Mouse (Mus musculus): Measurements from ENCODE around the gene Sox5.

Sox5 gene

DNA sequence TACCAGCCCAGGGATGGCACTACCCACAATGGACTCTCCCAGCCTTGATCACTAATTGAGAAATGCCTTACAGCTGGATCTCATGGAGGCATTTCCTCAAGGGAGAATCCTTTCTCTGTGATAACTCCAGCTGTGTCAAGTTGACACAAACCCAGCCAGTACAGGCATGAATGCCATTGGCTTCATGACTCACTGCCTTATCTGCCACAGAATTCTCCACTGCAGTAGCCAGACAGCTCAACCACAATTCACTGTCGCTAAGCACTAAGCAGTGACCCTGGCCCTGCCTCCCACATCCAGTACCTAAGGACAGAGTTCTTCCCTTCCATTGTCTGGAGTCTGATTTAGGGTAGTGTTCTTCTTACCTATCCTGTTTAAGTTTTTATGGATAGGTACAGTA is 65.4 kb downstream of the Sox5 start:
- peak; percentile 80 for DNase-seq (ENCODE audit: low read depth, low spot score)

DNA sequence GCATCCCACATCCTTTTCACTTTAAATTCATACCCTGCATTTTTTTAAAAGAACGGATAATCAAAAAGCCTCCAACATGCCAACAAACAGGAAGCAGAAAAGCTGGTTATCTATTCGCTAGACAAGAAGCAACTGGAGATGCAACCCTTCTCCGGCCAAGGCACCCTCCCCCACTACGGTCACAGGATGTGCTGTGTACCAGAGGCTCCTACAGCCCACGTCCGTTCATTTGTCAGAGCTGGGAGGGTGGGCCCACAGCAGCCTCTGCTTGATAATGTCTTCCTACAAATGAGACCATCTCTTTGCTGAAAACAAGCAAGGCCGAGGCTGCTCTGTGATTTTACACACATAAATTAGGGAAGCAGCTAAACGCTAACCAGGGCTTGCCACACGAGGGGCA is 69.9 kb downstream of the Sox5 start:
- DNase-seq (ENCODE audit: low read depth, low spot score), result no peak

DNA sequence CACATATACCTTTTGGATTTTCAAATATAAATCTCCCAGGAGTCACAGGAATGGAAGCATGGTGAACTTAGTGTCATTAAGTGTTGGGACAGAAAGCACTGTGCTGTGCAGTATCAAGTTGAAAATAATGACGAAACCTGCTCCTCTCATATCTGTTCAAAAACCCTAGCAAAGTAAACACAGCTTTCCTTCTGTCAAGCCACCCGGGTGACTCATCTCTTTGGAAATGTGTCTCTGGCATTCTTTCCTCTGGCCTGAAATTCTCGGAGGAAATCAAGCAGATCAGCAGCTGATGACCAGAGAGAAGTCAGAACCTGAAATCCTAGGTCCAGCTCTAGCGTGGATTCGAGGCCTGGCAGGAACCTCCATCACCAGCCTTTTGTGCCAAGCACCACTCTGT is 71.0 kb downstream of the Sox5 start:
- peak; percentile 95 for DNase-seq (ENCODE audit: low read depth, low spot score)

GRCm38 (mm10) chr6:144709614-144710180 is 72.1 kb downstream of the Sox5 start:
- DNase-seq (ENCODE audit: low read depth, low spot score), result no peak

GRCm38 (mm10) chr6:144708410-144708809 is 73.4 kb downstream of the Sox5 start:
- no peak for DNase-seq (ENCODE audit: low read depth, low spot score)

DNA sequence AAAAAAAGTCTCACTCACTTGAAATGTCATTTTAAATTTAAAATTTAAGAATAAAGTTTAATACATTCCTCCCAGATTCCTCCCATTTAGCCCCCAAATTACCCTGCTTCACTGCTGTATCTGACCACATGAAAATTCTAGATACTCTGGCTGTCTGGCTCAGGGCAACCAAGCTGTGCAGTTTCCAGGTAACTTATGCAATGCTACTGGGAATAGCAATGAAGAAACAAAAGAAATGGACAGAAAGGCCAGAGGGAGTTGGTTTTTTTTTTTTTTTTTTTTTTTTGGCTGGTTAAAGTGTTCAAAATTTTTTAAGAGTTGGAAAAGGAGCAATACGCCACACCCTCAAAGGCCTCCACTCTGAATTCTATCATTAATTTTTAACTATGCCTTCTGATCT is 73.8 kb downstream of the Sox5 start:
- no peak for DNase-seq (ENCODE audit: low read depth, low spot score)

DNA sequence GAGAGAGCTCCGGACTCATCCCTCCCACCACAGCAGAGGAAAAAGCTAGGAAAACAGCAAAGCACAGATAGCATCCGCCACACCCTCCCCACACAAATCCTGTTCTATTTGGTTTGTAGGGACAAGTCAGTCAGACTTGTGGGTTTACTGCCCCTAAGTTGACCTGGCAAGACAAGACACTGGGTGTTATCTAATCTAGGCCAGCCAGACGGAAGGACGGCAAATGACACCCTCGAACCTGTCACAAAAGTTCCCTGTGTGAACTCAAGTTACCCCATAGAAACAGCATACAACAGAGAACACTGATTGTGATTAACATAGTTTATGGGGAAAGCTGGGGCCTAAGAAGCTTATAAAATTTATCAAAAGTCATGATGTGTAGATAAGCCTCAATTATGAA is 76.8 kb downstream of the Sox5 start:
- DNase-seq (ENCODE audit: low read depth, low spot score), result no peak

DNA sequence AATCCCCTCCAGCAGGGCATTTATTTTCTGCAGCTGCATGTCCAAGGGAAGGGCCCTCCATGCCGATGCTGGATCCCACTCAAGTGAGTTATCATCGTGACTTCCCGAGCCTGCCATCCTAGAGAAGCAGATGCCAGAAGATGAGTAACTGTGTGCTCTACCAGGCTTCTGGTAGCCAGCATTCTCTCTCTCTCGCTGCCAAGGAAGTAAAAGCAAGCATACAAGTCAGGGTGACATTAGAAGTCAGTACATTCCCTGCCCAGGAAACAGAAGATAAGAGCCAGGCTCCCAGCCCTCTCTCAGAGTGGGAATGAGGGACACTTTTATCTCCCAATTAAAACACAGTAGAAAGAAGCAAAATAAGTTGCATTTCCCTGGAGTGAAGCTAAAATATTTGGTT is 86.1 kb downstream of the Sox5 start:
- DNase-seq (ENCODE audit: low read depth, low spot score), result peak; percentile 73

DNA sequence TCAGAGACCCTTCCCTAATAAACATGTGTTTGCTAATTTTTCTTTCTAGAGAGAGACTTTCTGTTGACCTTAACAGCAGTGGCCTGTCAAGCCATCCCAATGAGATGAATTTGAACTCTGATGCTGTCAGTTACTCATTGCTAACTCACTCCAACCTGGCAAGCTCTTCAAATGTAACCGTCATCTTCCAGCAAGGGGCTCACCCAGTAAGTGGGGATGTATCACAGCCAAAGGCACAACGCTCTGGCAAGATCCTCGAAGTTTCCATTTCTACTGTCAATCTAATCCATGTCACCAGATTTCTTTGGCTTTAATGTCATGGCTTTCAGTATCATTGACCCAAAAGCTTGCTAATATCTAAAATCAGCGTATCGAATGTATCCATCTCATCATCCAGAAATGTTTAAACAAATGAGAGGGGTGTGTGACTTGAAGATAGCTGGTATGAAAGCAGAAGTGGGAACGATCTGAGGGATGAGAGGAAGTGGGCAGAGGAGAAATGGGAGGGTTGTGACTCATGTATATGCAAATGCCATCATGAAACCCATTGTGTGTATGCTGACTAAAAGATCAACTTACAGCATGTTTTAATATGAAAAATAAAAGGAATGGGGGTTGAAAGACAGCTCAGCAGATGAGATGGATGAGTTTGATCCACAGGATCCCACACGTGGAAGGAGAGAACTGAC is 88.4 kb downstream of the Sox5 start:
- peak; percentile 70 for DNase-seq (ENCODE audit: low read depth, low spot score)

DNA sequence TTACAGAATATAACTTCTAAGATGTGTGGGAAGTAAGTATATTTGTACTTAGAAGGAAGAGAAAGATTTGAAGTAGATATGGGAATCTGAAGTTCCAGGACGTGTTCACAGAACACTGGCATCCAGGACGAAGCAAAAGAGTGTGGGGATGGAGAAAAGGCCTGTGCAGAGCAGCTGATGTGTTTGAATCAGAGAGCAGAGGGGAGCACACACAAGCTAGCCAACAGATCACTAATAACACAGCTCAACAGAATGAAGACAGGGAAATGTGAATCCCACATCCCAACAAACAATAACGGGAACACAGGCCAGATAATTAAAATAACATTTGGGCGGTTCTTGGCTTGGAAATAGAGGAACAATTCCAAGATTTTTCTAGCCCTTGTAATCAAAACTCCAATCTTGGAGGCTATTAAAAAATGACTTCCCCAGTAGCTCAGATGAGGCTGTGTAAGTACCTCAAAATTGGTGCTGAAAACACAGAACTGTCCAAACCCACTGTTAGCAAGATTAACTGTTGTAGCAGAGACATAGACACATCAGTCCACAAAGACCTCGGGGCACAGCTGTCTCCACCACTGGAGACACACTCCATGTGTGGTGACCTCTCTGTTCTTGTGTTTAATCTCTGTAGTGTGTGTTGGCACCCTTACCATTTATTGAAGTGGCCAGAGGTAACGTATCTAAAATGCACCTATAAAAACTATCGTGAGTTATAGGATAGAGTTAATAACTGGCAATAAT is 90.3 kb downstream of the Sox5 start:
- DNase-seq (ENCODE audit: low read depth, low spot score), result no peak

DNA sequence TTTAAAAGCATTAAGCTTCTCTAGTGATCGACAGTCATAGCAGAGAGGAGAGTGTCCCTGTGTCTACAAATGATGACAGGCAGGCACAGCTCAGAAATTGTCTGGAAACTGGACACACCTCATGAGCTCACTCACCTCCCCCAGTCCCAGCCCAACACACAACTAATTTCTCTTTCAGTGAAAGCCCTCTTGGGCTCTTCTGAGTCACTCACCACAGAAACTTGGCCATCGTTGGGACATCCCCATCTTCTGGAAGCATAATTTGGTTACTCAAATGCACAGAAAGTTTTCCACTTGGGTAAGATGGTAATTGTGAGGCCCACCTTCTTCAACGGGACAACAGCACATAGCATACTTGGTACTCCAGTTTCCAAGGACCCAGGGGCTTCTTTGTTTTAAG is 92.7 kb downstream of the Sox5 start:
- peak; percentile 91 for DNase-seq (ENCODE audit: low read depth, low spot score)

GRCm38 (mm10) chr6:144687681-144688080 is 94.1 kb downstream of the Sox5 start:
- no peak for DNase-seq (ENCODE audit: low read depth, low spot score)

- no peak for DNase-seq (ENCODE audit: low read depth, low spot score)
Measured at GRCm38 (mm10) chr6:144681045-144681789, 100.6 kb downstream of the Sox5 start.

GRCm38 (mm10) chr6:144677491-144678133 is 104.2 kb downstream of the Sox5 start:
- DNase-seq (ENCODE audit: low read depth, low spot score), result no peak

- no peak for DNase-seq (ENCODE audit: low read depth, low spot score)
Measured at GRCm38 (mm10) chr6:144675111-144675510, 106.7 kb downstream of the Sox5 start.

GRCm38 (mm10) chr6:144673906-144674305 is 107.9 kb downstream of the Sox5 start:
- DNase-seq (ENCODE audit: low read depth, low spot score), result no peak

- peak; percentile 69 for DNase-seq (ENCODE audit: low read depth, low spot score)
Measured at GRCm38 (mm10) chr6:144670433-144671167, 111.2 kb downstream of the Sox5 start.

DNA sequence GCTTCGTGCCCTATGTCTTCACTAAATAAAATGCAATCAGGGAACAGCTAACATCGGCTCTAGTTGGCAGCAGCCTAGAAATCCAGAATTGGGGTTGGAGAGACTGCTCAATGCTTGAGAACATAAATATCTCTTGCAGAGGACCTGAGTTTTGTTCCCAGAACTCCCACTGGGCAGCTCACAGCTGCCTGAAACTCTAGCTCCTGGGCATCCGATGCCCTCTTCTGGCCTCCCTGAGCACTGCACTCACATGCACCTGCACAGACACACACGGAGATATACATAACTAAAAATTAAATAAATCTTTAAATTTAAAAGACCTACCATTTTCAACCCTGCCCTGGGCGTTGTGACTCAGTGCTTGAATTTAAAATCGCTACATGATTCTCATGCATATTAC is 115.2 kb downstream of the Sox5 start:
- DNase-seq (ENCODE audit: low read depth, low spot score), result no peak

DNA sequence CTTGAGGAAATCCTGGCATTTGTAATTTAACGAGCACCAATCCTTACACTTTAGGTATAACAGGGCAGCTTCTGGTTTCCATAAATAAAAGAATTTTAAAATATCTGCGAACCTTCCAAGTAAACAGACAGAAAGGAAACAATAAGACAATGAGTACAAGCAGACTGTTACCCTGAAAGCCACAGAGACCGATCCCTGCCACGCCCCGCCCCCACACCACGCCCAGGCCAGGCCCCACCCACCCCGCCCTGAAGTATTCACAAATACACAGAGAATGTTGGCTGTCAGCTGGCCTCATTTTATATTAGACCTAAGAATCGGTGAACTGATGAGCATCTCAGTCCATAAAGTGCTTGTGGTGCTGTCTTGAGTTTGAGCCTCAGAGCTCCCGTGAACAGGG is 117.0 kb downstream of the Sox5 start:
- no peak for DNase-seq (ENCODE audit: low read depth, low spot score)

GRCm38 (mm10) chr6:144663516-144664074 is 118.2 kb downstream of the Sox5 start:
- DNase-seq (ENCODE audit: low read depth, low spot score), result peak; percentile 68
